Mouse (Mus musculus) lung, postnatal 0 days (tissue): ENCODE data around the gene Gm6583. TPM values are rescaled to one million over a fixed set of nuclear protein-coding genes. Genes with fewer than 3 reads are reported as not detected.

ENCODE experiments used
- ATAC-seq: fragments of 200-750 bp; cut with Nextera tagmentation; 2 replicates; pipeline ENCODE4 v1.8.0; 2017; ENCODE audit warnings: moderate library complexity
- DNase-seq: peaks from one replicate; pipeline ENCODE4 v3.0.0-alpha.2; 2016; ENCODE audit warnings: low spot score
- H3K27ac ChIP-seq: fragments of 300-500 bp; sonication (generic); 2 replicates; pipeline ENCODE4 v1.5.1; 2014; ENCODE audit warnings: antibody characterized with exemption, mild to moderate bottlenecking, low read length, mixed read lengths
- H3K27me3 ChIP-seq: fragments of 300-500 bp; sonication (generic); replicated peaks from 2 replicates; pipeline ENCODE4 v1.6.1; 2014; ENCODE audit warnings: low read length, mixed read lengths; ENCODE audit not compliant: insufficient read depth
- H3K36me3 ChIP-seq: fragments of 300-500 bp; sonication (generic); 2 replicates; pipeline ENCODE4 v1.6.1; 2014; ENCODE audit warnings: low read length, mixed read lengths; ENCODE audit not compliant: insufficient read depth
- H3K4me1 ChIP-seq: fragments of 300-500 bp; sonication (generic); 2 replicates; pipeline ENCODE4 v1.6.1; 2014; ENCODE audit warnings: antibody characterized with exemption, low read depth, low read length, mixed read lengths; ENCODE audit not compliant: insufficient read depth
- H3K4me2 ChIP-seq: fragments of 300-500 bp; sonication (generic); replicated peaks from 2 replicates; pipeline ENCODE4 v1.6.1; 2014; ENCODE audit warnings: low read depth, mild to moderate bottlenecking, low read length, moderate library complexity, mixed read lengths
- H3K4me3 ChIP-seq: fragments of 300-500 bp; sonication (generic); 2 replicates; pipeline ENCODE4 v1.5.1; 2014; ENCODE audit warnings: low read depth, low read length
- H3K9ac ChIP-seq: fragments of 300-500 bp; sonication (generic); replicated peaks from 2 replicates; pipeline ENCODE4 v1.6.1; 2014; ENCODE audit warnings: low read depth, mild to moderate bottlenecking
- H3K9me3 ChIP-seq: fragments of 300-500 bp; sonication (generic); 2 replicates; pipeline ENCODE4 v1.6.1; 2016; ENCODE audit warnings: low read length, mixed read lengths
- CTCF ChIP-seq: IDR thresholded peaks from 2 replicates; pipeline ENCODE4 v1.5.1; 2016; ENCODE audit warnings: antibody characterized with exemption, mild to moderate bottlenecking
- EP300 ChIP-seq: IDR thresholded peaks from 2 replicates; pipeline ENCODE4 v1.6.1; 2016; ENCODE audit warnings: antibody characterized with exemption, mild to moderate bottlenecking, control low read depth
- WGBS: fragments of 180-500 bp; shearing (Covaris S2); extraction: QIAGEN DNeasy Blood & Tissue Kit; methylation state at CpG from one replicate; pipeline ENCODE4 v1.1.7; 2014; 5-methylcytosine and 5-hydroxymethylcytosine counted together
- polyA plus RNA-seq: library from polyadenylated mRNA; unstranded; fragments of >200 nt; fragmentation: Nextera tagmentation; extraction: Ambion mirVana; gene quantifications from 2 replicates; pipeline ENCODE4 v1.2.1, GENCODE M21; 2015

The Gm6583 gene
- polyA plus RNA-seq, 1 experiment from 2014 or later, result 0.25 TPM

- Histone ChIP-seq H3K4me2 (no peak overlapping the region), H3K9me3 (no peaks in the 10 kb centered on the region), H3K4me3 (no peak overlapping the region), H3K27me3 (no peaks in the 10 kb centered on the region), H3K27ac (no peak overlapping the region), H3K9ac (no peak overlapping the region), H3K36me3 (peaks cover 45% of the 10 kb centered on the region), H3K4me1 (no peaks in the 10 kb centered on the region)
- DNase-seq, result no peak
- WGBS, result 89% methylated on average over 22 of the region's 22 CpGs
- ATAC-seq, result no peak
- TF ChIP-seq CTCF (no peak), EP300 (no peak)
Measured at GRCm38 (mm10) chr5:112337004-112337403, 18.8 kb downstream of the Gm6583 start.

GRCm38 (mm10) chr5:112335473-112335872 lies 20.4 kb downstream of the Gm6583 start:
- TF ChIP-seq CTCF (peak; percentile 79), EP300 (no peak)
- Histone ChIP-seq H3K4me2 (no peak overlapping the region), H3K9ac (no peak overlapping the region), H3K27ac (no peak overlapping the region), H3K9me3 (no peaks in the 10 kb centered on the region), H3K4me1 (no peaks in the 10 kb centered on the region), H3K4me3 (no peak overlapping the region), H3K27me3 (no peaks in the 10 kb centered on the region), H3K36me3 (peaks cover 58% of the 10 kb centered on the region)
- DNase-seq (peak; percentile 30), ATAC-seq (peak; percentile 54)
- 6% methylated on average over 2 of the region's 2 CpGs for WGBS

- Histone ChIP-seq H3K4me3 (no peak overlapping the region), H3K9ac (no peak overlapping the region), H3K4me2 (no peak overlapping the region), H3K9me3 (no peaks in the 10 kb centered on the region), H3K27me3 (no peaks in the 10 kb centered on the region), H3K36me3 (peaks cover 47% of the 10 kb centered on the region), H3K27ac (no peak overlapping the region), H3K4me1 (peaks cover 9% of the 10 kb centered on the region)
- DNase-seq (no peak), ATAC-seq (no peak)
- WGBS, result 90% methylated on average over 14 of the region's 14 CpGs
- no peak for TF ChIP-seq EP300
- no peak for TF ChIP-seq CTCF
Measured at GRCm38 (mm10) chr5:112329805-112330564, 25.8 kb downstream of the Gm6583 start.

GRCm38 (mm10) chr5:112327854-112328253 lies 28.0 kb downstream of the Gm6583 start:
- Histone ChIP-seq H3K36me3 (peaks cover 29% of the 10 kb centered on the region), H3K9ac (no peak overlapping the region), H3K27ac (no peak overlapping the region), H3K4me3 (no peak overlapping the region), H3K27me3 (no peaks in the 10 kb centered on the region), H3K4me1 (peaks cover 9% of the 10 kb centered on the region), H3K9me3 (no peaks in the 10 kb centered on the region), H3K4me2 (no peak overlapping the region)
- ATAC-seq (no peak), DNase-seq (no peak)
- 94% methylated on average over 15 of the region's 15 CpGs for WGBS
- no peak for TF ChIP-seq EP300

GRCm38 (mm10) chr5:112326446-112327009 lies 29.3 kb downstream of the Gm6583 start:
- peak overlapping the region; percentile 73 for H3K4me2 ChIP-seq
- DNase-seq (no peak), ATAC-seq (peak; percentile 31)
- H3K9ac ChIP-seq, result peak overlapping the region; percentile 80
- peak overlapping the region; percentile 95 for H3K4me3 ChIP-seq
- TF ChIP-seq CTCF (no peak), EP300 (no peak)
- H3K27ac ChIP-seq, result peak overlapping the region; percentile 69
- peaks cover 22% of the 10 kb centered on the region for H3K36me3 ChIP-seq
- WGBS, result 1% methylated on average over 28 of the region's 33 CpGs
- H3K4me1 ChIP-seq, result peaks cover 9% of the 10 kb centered on the region
- no peaks in the 10 kb centered on the region for H3K27me3 ChIP-seq
- H3K9me3 ChIP-seq, result no peaks in the 10 kb centered on the region

- Histone ChIP-seq H3K9me3 (no peaks in the 10 kb centered on the region), H3K4me3 (peak within 1 kb of the TSS; percentile 95), H3K36me3 (peaks cover 14% of the 10 kb centered on the region; the same call in 1 of the 2 replicates), H3K4me1 (peaks cover 9% of the 10 kb centered on the region), H3K27me3 (no peaks in the 10 kb centered on the region), H3K9ac (peak within 1 kb of the TSS; percentile 80), H3K27ac (peak within 1 kb of the TSS; percentile 82), H3K4me2 (peak within 1 kb of the TSS; percentile 73)
- ATAC-seq (peak; percentile 94), DNase-seq (peak; percentile 98)
- 7% methylated on average over 48 of the region's 48 CpGs for WGBS
- 0 out of 2 replicates have a peak, but pooled peaks have one; percentile 20 for TF ChIP-seq CTCF
- TF ChIP-seq EP300, result no peak
Measured at GRCm38 (mm10) chr5:112325546-112326445, 30.0 kb downstream of the Gm6583 start, which contains the start of gene Tfip11. Gene Tfip11 (plus strand): TSS chr5:112326358.
